Mouse (Mus musculus): ENCODE measurements around the gene Tagln3. TPM values are rescaled to one million over a fixed set of nuclear protein-coding genes. Genes with fewer than 3 reads are reported as not detected.

The Tagln3 gene
- polyA plus RNA-seq, 1 experiment from 2014 or later = 362 TPM

DNA sequence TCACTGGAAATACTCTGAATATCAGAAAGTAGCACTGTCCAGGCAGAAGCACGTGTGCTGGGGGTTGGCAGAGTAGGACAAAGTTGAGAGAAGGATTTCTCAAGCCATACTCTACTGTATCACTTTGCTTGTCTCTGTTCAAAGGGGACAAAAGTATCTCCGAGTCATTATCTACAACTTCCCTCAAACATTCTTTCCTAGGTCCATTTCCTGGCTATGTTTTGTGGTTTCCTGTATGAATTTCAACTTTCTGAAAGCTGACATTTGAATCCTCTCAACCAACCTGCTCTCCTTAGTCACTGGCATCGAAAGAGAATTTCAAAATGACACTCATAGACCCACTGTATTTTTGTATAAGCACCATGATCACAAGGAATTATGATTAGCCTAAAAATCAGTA is 56.2 kb downstream of the Tagln3 start:
- H3K4me3 ChIP-seq = no peak overlapping the region
- 71% methylated on average over 3 of the region's 3 CpGs for WGBS
- no peaks in the 10 kb centered on the region for H3K9me3 ChIP-seq
- H3K4me1 ChIP-seq (replicated peaks) = no peaks in the 10 kb centered on the region
- no peaks in the 10 kb centered on the region for H3K27me3 ChIP-seq (ENCODE audit: insufficient read depth, poor library complexity, severe bottlenecking)
- DNase-seq (ENCODE audit: low spot score) = no peak
- no peaks in the 10 kb centered on the region for H3K36me3 ChIP-seq
- H3K27ac ChIP-seq = no peak overlapping the region

DNA sequence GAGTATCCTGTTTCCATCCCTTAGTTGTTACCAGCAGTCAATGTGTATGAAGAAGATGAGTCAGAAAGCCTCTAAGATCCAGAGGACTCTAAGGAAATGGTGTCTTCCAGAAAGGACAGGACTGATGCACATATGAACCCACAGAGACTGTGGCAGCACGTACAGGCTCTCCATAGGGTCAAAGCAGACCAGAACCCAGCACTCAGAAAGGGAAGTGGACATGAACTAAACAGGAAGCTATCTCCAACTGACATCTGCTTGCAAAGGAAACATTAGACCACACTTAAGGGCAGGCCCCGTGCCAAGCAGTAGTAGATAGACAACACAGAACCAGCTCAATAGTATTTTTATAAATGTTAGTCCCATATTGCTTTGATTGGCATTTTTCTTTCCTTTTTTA is 58.3 kb downstream of the Tagln3 start:
- H3K36me3 ChIP-seq = no peaks in the 10 kb centered on the region
- no peak overlapping the region for H3K4me3 ChIP-seq
- H3K27me3 ChIP-seq (ENCODE audit: insufficient read depth, poor library complexity, severe bottlenecking) = no peaks in the 10 kb centered on the region
- DNase-seq (ENCODE audit: low spot score) = no peak
- 92% methylated on average over 2 of the region's 2 CpGs for WGBS
- no peaks in the 10 kb centered on the region for H3K9me3 ChIP-seq
- H3K4me1 ChIP-seq (replicated peaks) = no peaks in the 10 kb centered on the region
- H3K27ac ChIP-seq = no peak overlapping the region

DNA sequence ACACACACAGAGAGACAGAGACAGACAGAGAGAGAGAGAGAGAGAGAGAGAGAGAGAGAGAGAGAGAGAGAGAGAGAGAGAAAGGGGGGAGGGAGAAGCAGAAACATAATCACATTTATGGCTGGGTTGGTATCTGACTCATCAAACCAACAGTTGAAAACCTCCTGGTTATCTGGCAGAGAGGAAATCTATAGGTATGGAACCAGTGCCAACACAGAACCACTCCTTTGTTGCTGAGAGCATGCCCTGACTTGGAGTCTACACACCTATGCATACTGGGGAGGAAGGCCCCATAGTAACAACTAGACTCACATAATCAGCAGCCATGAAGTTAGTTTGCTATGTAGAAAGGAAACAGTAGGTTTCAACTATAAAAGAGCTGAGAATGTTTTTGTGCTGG is 62.0 kb downstream of the Tagln3 start:
- Histone ChIP-seq H3K4me3 (no peak overlapping the region), H3K4me1 (replicated peaks) (no peaks in the 10 kb centered on the region), H3K36me3 (no peaks in the 10 kb centered on the region), H3K9me3 (no peaks in the 10 kb centered on the region), H3K27me3 (ENCODE audit: insufficient read depth, poor library complexity, severe bottlenecking) (no peaks in the 10 kb centered on the region), H3K27ac (no peak overlapping the region)
- DNase-seq (ENCODE audit: low spot score) = no peak

Other genes starting within 250 kb of the Tagln3 start
- not detected in 2 replicates for gene Gm609, start 231.6 kb downstream of the Tagln3 start, polyA plus RNA-seq (2016; fragmentation: Nextera tagmentation; extraction: Ambion mirVana)
- not detected in 2 replicates for gene Gm17783, start 192.6 kb downstream of the Tagln3 start, polyA plus RNA-seq (2016; fragmentation: Nextera tagmentation; extraction: Ambion mirVana)
- not detected in 2 replicates for gene Slc9c1, start 189.3 kb downstream of the Tagln3 start, polyA plus RNA-seq (2016; fragmentation: Nextera tagmentation; extraction: Ambion mirVana)
- gene Gcsam, start 114.2 kb downstream of the Tagln3 start, polyA plus RNA-seq (2016; fragmentation: Nextera tagmentation; extraction: Ambion mirVana) = 0.08 TPM in 1 of 2 replicates, not detected in the other
- not detected in 2 replicates for gene BC016579, start 70.5 kb downstream of the Tagln3 start, polyA plus RNA-seq (2016; fragmentation: Nextera tagmentation; extraction: Ambion mirVana)
- gene Tmprss7, start 30.9 kb downstream of the Tagln3 start, polyA plus RNA-seq (2016; fragmentation: Nextera tagmentation; extraction: Ambion mirVana) = 0.29 and 0.31 TPM in 2 replicates
- 42.2 and 46.3 TPM in 2 replicates for gene Abhd10, start 18.3 kb upstream of the Tagln3 start, polyA plus RNA-seq (2016; fragmentation: Nextera tagmentation; extraction: Ambion mirVana)
- gene Phldb2, start 229.0 kb upstream of the Tagln3 start, polyA plus RNA-seq (2016; fragmentation: Nextera tagmentation; extraction: Ambion mirVana) = 25.7 and 33.2 TPM in 2 replicates

All from hindbrain, embryonic 10.5 days (tissue).